Mouse (Mus musculus): Measurements from ENCODE around the gene Dnajb2.

Gene Dnajb2

DNA sequence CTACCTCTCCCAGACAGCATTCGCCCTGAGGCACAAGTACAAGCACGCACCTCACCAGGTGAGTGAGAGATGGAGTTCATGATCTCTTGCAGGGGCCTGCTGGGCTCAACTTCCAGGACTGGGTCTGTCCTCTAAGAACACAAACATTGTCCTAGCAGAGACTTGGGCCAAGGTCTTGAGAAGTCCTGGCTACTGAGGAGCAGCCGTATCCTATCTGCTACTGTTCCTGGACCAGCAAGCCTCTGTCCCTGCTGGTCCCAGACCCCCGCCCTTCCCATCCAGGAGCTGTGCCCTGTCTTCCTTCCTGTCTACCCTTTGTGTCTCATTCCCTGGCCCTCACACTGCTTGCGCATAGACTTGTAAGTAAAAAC, 57.1 kb downstream of the Dnajb2 start:
- no peak for DNase-seq (ENCODE audit: low spot score)

DNA sequence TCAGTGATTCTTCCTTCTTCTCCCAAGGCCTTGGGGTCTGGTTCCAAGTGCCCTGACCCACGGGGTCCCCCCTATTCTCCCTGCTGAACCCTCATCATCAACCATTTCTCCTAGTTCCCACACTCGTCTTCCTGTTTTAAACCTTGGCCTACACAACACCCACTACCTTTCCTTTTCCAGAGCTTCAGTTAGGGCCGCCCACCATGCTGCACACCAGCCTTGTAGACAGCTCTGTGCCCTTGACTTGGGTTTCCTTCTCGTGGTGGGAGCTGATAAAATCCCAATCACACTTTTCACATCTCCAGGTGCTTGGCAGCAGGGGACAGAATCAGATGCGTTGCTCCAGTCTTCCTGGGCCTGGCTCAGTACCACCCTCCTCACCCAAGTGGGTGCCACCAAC, 58.1 kb downstream of the Dnajb2 start:
- DNase-seq (ENCODE audit: low spot score), result no peak
